Mouse (Mus musculus) G1E (cell line): ENCODE data around the gene Slc35e3.

Source experiments
- CTCF ChIP-seq: IDR thresholded peaks from 2 replicates; pipeline ENCODE4 v1.5.1; 2012; ENCODE audit warnings: low read depth, low read length, inconsistent platforms, mixed read lengths
- GATA1 ChIP-seq: IDR thresholded peaks from 2 replicates; pipeline ENCODE4 v1.6.1; 2012; ENCODE audit warnings: borderline replicate concordance, low read length, inconsistent platforms, mixed read lengths
- TAL1 ChIP-seq: conservative IDR thresholded peaks from 2 replicates; pipeline ENCODE4 v1.6.1; 2012; ENCODE audit warnings: low read depth, low read length, inconsistent platforms, mixed read lengths

DNA sequence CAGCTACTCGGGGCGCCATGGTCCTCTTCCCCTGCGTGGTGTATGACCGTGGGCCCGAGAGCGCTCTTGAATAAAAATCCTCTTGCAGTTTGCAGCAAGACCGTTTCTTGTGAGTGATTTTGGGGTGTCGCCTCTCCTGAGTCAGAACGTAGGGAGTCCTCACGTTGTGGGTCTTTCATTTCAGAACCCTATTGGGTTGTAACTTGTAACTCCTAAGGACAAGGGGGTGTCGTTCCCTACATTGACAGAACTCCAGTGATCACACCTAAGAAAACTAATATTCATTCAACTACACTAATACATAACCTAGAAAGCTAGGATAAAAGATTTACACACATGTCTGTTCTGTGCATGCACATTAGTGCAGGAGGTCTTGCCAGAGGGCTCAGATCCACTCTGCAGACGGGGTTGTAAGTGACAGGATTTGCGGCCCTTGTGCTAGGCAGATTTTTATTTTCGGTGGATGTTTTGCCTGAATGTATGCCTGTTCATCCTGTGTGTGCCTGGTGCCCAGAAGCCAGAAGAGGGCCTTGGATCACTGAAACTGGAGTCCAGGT is 3.7 kb upstream of the Slc35e3 start:
- TF ChIP-seq CTCF = no peak
- TF ChIP-seq GATA1 = no peak
- TF ChIP-seq TAL1 = no peak
